Comparison of ENCODE assay signal across 11 mouse cellular contexts in genomic region chr4:156024184-156024583, GRCm38 (mm10). TPM values are rescaled to one million over a fixed set of nuclear protein-coding genes. Genes with fewer than 3 reads are reported as not detected.
"Had no signal": no experiment of that assay in that cellular context is flagged by ENCODE, and none has a peak within 500 bp of the region (broad histone marks: within the 10 kb centered on the region; RNA-seq: fewer than 3 reads in every experiment).

No protein-coding gene starts in this region.

- DNase-seq: kidney, postnatal 14 days; liver; liver, embryonic 13.5 days; liver, postnatal 0 days; lung, postnatal 14 days; spleen, adult 18-20 months had no signal

RNA-seq across cellular contexts. Expression of gene Tnfrsf18, which starts 1.8 kb away (rescaled TPM):
- total RNA-seq: layer of hippocampus, postnatal 25 days; left cerebral cortex, adult 2 months; left cerebral cortex, postnatal 36 days had no signal

RNA-seq across cellular contexts. Expression of gene Ttll10, which starts 35.0 kb away (rescaled TPM):
- total RNA-seq: left cerebral cortex, postnatal 36 days; monocyte, adult 5-6 weeks; neutrophil, adult 5-6 weeks had no signal
